Mouse (Mus musculus) megakaryocyte, adult 5-6 weeks (primary cell): ENCODE measurements at regions not wholly inside any gene's neighbourhood (a gene's known extent, or its start where the extent isn't known, plus 50 kb on each side); places are given as distances from the start of the nearest gene placed in this dataset.

Experiments
- ATAC-seq: 2 replicates; pipeline ENCODE4 v1.8.0; 2016; ENCODE audit warnings: mild to moderate bottlenecking, inconsistent platforms; ENCODE audit not compliant: poor library complexity, severe bottlenecking

GRCm38 (mm10) chr16:51887496-51887895 is 143.5 kb upstream of the Cblb start:
- no peak for ATAC-seq

GRCm38 (mm10) chr16:51905588-51905987 is 125.4 kb upstream of the Cblb start:
- ATAC-seq: no peak

- ATAC-seq: no peak
Measured at GRCm38 (mm10) chr16:51906686-51907085, 124.3 kb upstream of the Cblb start.

GRCm38 (mm10) chr16:51910046-51910445 is 121.0 kb upstream of the Cblb start:
- no peak for ATAC-seq

GRCm38 (mm10) chr16:51911109-51911765 is 119.8 kb upstream of the Cblb start:
- no peak for ATAC-seq

GRCm38 (mm10) chr16:51915034-51915928 is 115.7 kb upstream of the Cblb start:
- ATAC-seq: no peak

GRCm38 (mm10) chr16:51915929-51916308 is 115.1 kb upstream of the Cblb start:
- ATAC-seq: no peak

- no peak for ATAC-seq
Measured at GRCm38 (mm10) chr16:51916337-51916736, 114.7 kb upstream of the Cblb start.

- ATAC-seq: no peak
Measured at GRCm38 (mm10) chr16:51916820-51917219, 114.2 kb upstream of the Cblb start.

GRCm38 (mm10) chr16:51917540-51917939 is 113.5 kb upstream of the Cblb start:
- no peak for ATAC-seq

GRCm38 (mm10) chr16:51921025-51921424 is 110.0 kb upstream of the Cblb start:
- no peak for ATAC-seq

- no peak for ATAC-seq
Measured at GRCm38 (mm10) chr16:51922589-51922988, 108.4 kb upstream of the Cblb start.

- no peak for ATAC-seq
Measured at GRCm38 (mm10) chr16:51925639-51926038, 105.4 kb upstream of the Cblb start.

GRCm38 (mm10) chr16:51933122-51933521 is 97.9 kb upstream of the Cblb start:
- no peak for ATAC-seq

GRCm38 (mm10) chr16:51933965-51934364 is 97.1 kb upstream of the Cblb start:
- no peak for ATAC-seq

- no peak for ATAC-seq
Measured at GRCm38 (mm10) chr16:51937298-51937697, 93.7 kb upstream of the Cblb start.

- ATAC-seq: no peak
Measured at GRCm38 (mm10) chr16:51939061-51939460, 92.0 kb upstream of the Cblb start.

GRCm38 (mm10) chr16:51940574-51940973 is 90.5 kb upstream of the Cblb start:
- no peak for ATAC-seq

- ATAC-seq: no peak
Measured at GRCm38 (mm10) chr16:51942431-51943130, 88.4 kb upstream of the Cblb start.

- ATAC-seq: no peak
Measured at GRCm38 (mm10) chr16:51967051-51967845, 63.8 kb upstream of the Cblb start.
